Mouse (Mus musculus) large intestine, adult 2 months (tissue): Measurements from ENCODE around the gene Trarg1. TPM values are rescaled to one million over a fixed set of nuclear protein-coding genes. Genes with fewer than 3 reads are reported as not detected.

Experiments used
- DNase-seq: peaks from one replicate; pipeline ENCODE4 v3.0.0-alpha.2; 2012; ENCODE audit warnings: low read depth, low spot score
- WGBS: fragments of 180-500 bp; shearing (Covaris S2); methylation state at CpG from one replicate; pipeline ENCODE4 v1.1.7; 2018; 5-methylcytosine and 5-hydroxymethylcytosine counted together
- polyA plus RNA-seq: library from polyadenylated mRNA; depleted of rRNA; stranded (reverse); fragments of >200 nt; gene quantifications from 2 replicates; pipeline ENCODE4 v1.2.3, GENCODE M21; 2012; rRNA removed

The Trarg1 gene
- polyA plus RNA-seq, 1 experiment: 1.4 TPM

- 100% methylated on average over 1 of the region's 1 CpGs for WGBS
- no peak for DNase-seq
Observed at GRCm38 (mm10) chr11:76745921-76746320, 66.3 kb downstream of the Trarg1 start.

Other genes starting within 250 kb of the Trarg1 start
- 89.1 and 165 TPM in 2 replicates for gene Abr, start 57.5 kb upstream of the Trarg1 start, polyA plus RNA-seq
- 0.09 and 0.25 TPM in 2 replicates for gene Bhlha9, start 7.3 kb upstream of the Trarg1 start, polyA plus RNA-seq
- gene Gosr1, start 83.8 kb downstream of the Trarg1 start, polyA plus RNA-seq: 15.9 and 21.9 TPM in 2 replicates
- gene Cpd, start 167.2 kb downstream of the Trarg1 start, polyA plus RNA-seq: 17.5 and 22.4 TPM in 2 replicates
- gene Tmigd1, start 222.4 kb downstream of the Trarg1 start, polyA plus RNA-seq: 60.5 and 146 TPM in 2 replicates
- 18.8 and 20.2 TPM in 2 replicates for gene Blmh, start 245.0 kb downstream of the Trarg1 start, polyA plus RNA-seq